Mouse (Mus musculus) intestine, embryonic 14.5 days (tissue): Measurements from ENCODE around the gene Gm8374. TPM values are rescaled to one million over a fixed set of nuclear protein-coding genes. Genes with fewer than 3 reads are reported as not detected.
"Not testable (repeated sequence)": the region's sequence is repeated elsewhere in the genome, so short reads cannot be mapped to it uniquely, and the experiment has no call there.

Source experiments
- ATAC-seq: fragments of 200-750 bp; cut with Nextera tagmentation; replicated peaks from 2 replicates; pipeline ENCODE4 v1.8.0; 2017; ENCODE audit warnings: low read depth, moderate number of reproducible peaks, moderate TSS enrichment, moderate library complexity; ENCODE audit not compliant: low FRiP score, low TSS enrichment
- DNase-seq: peaks from one replicate; pipeline ENCODE4 v3.0.0-alpha.2; 2018; ENCODE audit warnings: low spot score
- H3K27ac ChIP-seq: fragments of 300-500 bp; sonication (generic); 2 replicates; pipeline ENCODE4 v1.5.1; 2014; ENCODE audit warnings: low read depth, mild to moderate bottlenecking, control low read depth
- H3K27me3 ChIP-seq: fragments of 300-500 bp; sonication (generic); replicated peaks from 2 replicates; pipeline ENCODE4 v1.6.1; 2014; ENCODE audit warnings: low read length, control low read depth; ENCODE audit not compliant: control insufficient read depth, insufficient read depth
- H3K36me3 ChIP-seq: fragments of 300-500 bp; sonication (generic); 2 replicates; pipeline ENCODE4 v1.6.1; 2014; ENCODE audit warnings: low read length, control low read depth; ENCODE audit not compliant: control insufficient read depth, insufficient read depth
- H3K4me1 ChIP-seq: fragments of 300-500 bp; sonication (generic); replicated peaks from 2 replicates; pipeline ENCODE4 v1.6.1; 2014; ENCODE audit warnings: low read length, control low read depth, mixed read lengths; ENCODE audit not compliant: control insufficient read depth, insufficient read depth
- H3K4me2 ChIP-seq: fragments of 300-500 bp; sonication (generic); 2 replicates; pipeline ENCODE4 v1.6.1; 2014; ENCODE audit warnings: low read length
- H3K4me3 ChIP-seq: fragments of 300-500 bp; sonication (generic); 2 replicates; pipeline ENCODE4 v1.5.1; 2014; ENCODE audit warnings: low read depth, low read length, control low read depth, mixed read lengths
- H3K9ac ChIP-seq: fragments of 300-500 bp; sonication (generic); 2 replicates; pipeline ENCODE4 v1.6.1; 2014; ENCODE audit warnings: mild to moderate bottlenecking, low read length
- H3K9me3 ChIP-seq: fragments of 300-500 bp; sonication (generic); 2 replicates; pipeline ENCODE4 v1.6.1; 2016; ENCODE audit warnings: low read length, control low read depth; ENCODE audit not compliant: control insufficient read depth
- whole genome bisulfite sequencing: fragments of 180-500 bp; shearing (Covaris S2); extraction: QIAGEN DNeasy Blood & Tissue Kit; methylation state at CpG from one replicate; pipeline ENCODE4 v1.1.7; 2014; 5-methylcytosine and 5-hydroxymethylcytosine counted together
- polyA plus RNA-seq: library from polyadenylated mRNA; unstranded; fragments of >200 nt; fragmentation: Nextera tagmentation; extraction: Ambion mirVana; gene quantifications from 2 replicates; pipeline ENCODE4 v1.2.1, GENCODE M21; 2014

Gene Gm8374
- not detected in 2 replicates for polyA plus RNA-seq

- ATAC-seq, H3K9me3 ChIP-seq, H3K4me3 ChIP-seq, H3K27me3 ChIP-seq, H3K9ac ChIP-seq, H3K36me3 ChIP-seq, H3K4me1 ChIP-seq, DNase-seq, H3K27ac ChIP-seq, H3K4me2 ChIP-seq: not testable (repeated sequence)
- 86% methylated on average over 3 of the region's 3 CpGs for WGBS
Measured at GRCm38 (mm10) chr14:7365034-7365433, at the start of gene Gm8374. TSS of gene Gm8374 (minus strand) at chr14:7365134.

- not testable (repeated sequence) for H3K4me3 ChIP-seq, H3K4me2 ChIP-seq, H3K9ac ChIP-seq, ATAC-seq, DNase-seq, H3K36me3 ChIP-seq, H3K9me3 ChIP-seq, H3K27me3 ChIP-seq, H3K27ac ChIP-seq, H3K4me1 ChIP-seq
- WGBS = no CpG with 5 or more reads among the region's 1 CpGs
Measured at GRCm38 (mm10) chr14:7332295-7332694, 32.6 kb downstream of the Gm8374 start, which contains the start of gene Gm5797. TSS of gene Gm5797 (minus strand) at chr14:7332395.

- H3K27ac ChIP-seq, H3K36me3 ChIP-seq, ATAC-seq, H3K27me3 ChIP-seq, H3K4me1 ChIP-seq, H3K9me3 ChIP-seq: not testable (repeated sequence)
- peak overlapping the region; percentile 35 for H3K4me3 ChIP-seq
- peak overlapping the region; percentile 57 for H3K4me2 ChIP-seq
- H3K9ac ChIP-seq = peak overlapping the region; percentile 43
- 0% methylated on average over 13 of the region's 19 CpGs for WGBS
- DNase-seq = peak; percentile 70
Measured at GRCm38 (mm10) chr14:7315093-7315492, 49.8 kb downstream of the Gm8374 start.

- ATAC-seq = not testable (repeated sequence)
Measured at GRCm38 (mm10) chr14:7314661-7315060, 50.3 kb downstream of the Gm8374 start, which contains the start of gene Gm3739. TSS of gene Gm3739 (minus strand) at chr14:7315049.

More at GRCm38 (mm10) chr14:7314661-7315060, 50.3 kb downstream of the Gm8374 start, which contains the start of gene Gm3739:
- 0% methylated on average over 11 of the region's 35 CpGs for WGBS
- not testable (repeated sequence) for H3K9me3 ChIP-seq, H3K27ac ChIP-seq, DNase-seq, H3K36me3 ChIP-seq, H3K4me1 ChIP-seq, H3K27me3 ChIP-seq
- peak within 1 kb of the TSS; percentile 43 for H3K9ac ChIP-seq
- H3K4me3 ChIP-seq = peak within 1 kb of the TSS; percentile 35
- H3K4me2 ChIP-seq = peak within 1 kb of the TSS; percentile 57

Other genes starting within 250 kb of the Gm8374 start
- not detected in 2 replicates for gene Gm6676, start 239.7 kb downstream of the Gm8374 start, polyA plus RNA-seq
- 3.0 and 5.2 TPM in 2 replicates for gene Gm3512, start 190.6 kb downstream of the Gm8374 start, polyA plus RNA-seq
- gene Gm16434, start 170.6 kb downstream of the Gm8374 start, polyA plus RNA-seq = not detected in 2 replicates
- not detected in 2 replicates for gene Gm3727, start 100.4 kb downstream of the Gm8374 start, polyA plus RNA-seq
- gene Gm3739, start 50.1 kb downstream of the Gm8374 start, polyA plus RNA-seq = 1.1 and 1.3 TPM in 2 replicates
- gene Gm5797, start 32.7 kb downstream of the Gm8374 start, polyA plus RNA-seq = not detected in 2 replicates
- gene Gm3755, start 85.8 kb upstream of the Gm8374 start, polyA plus RNA-seq = not detected in 2 replicates
- gene Gm3752, start 118.6 kb upstream of the Gm8374 start, polyA plus RNA-seq = 0.73 and 1.2 TPM in 2 replicates
- gene Gm3558, start 203.4 kb upstream of the Gm8374 start, polyA plus RNA-seq = 0.20 and 0.44 TPM in 2 replicates
- gene Gm10338, start 230.5 kb upstream of the Gm8374 start, polyA plus RNA-seq = not detected in 2 replicates